Mouse (Mus musculus) limb, embryonic 13.5 days (tissue): Measurements from ENCODE around the gene Atp8a1. TPM values are rescaled to one million over a fixed set of nuclear protein-coding genes. Genes with fewer than 3 reads are reported as not detected.

Experiments
- ATAC-seq: fragments of 200-750 bp; cut with Nextera tagmentation; 2 replicates; pipeline ENCODE4 v1.8.0; 2017; ENCODE audit warnings: low read depth, moderate number of reproducible peaks, moderate TSS enrichment; ENCODE audit not compliant: low FRiP score
- H3K27ac ChIP-seq: fragments of 300-500 bp; sonication (generic); 2 replicates; pipeline ENCODE4 v1.5.1; 2015; ENCODE audit warnings: inconsistent platforms, mild to moderate bottlenecking, moderate library complexity
- H3K27me3 ChIP-seq: fragments of 300-500 bp; sonication (generic); 2 replicates; pipeline ENCODE4 v1.6.1; 2015; ENCODE audit warnings: mild to moderate bottlenecking, inconsistent platforms
- H3K36me3 ChIP-seq: fragments of 300-500 bp; sonication (generic); 2 replicates; pipeline ENCODE4 v1.6.1; 2015; ENCODE audit warnings: inconsistent platforms, mild to moderate bottlenecking, moderate library complexity
- H3K4me1 ChIP-seq: fragments of 300-500 bp; sonication (generic); 2 replicates; pipeline ENCODE4 v1.6.1; 2015; ENCODE audit warnings: inconsistent platforms
- H3K4me2 ChIP-seq: fragments of 300-500 bp; sonication (generic); replicated peaks from 2 replicates; pipeline ENCODE4 v1.6.1; 2015; ENCODE audit warnings: inconsistent platforms, mild to moderate bottlenecking, moderate library complexity
- H3K4me3 ChIP-seq: fragments of 300-500 bp; sonication (generic); 2 replicates; pipeline ENCODE4 v1.5.1; 2015; ENCODE audit warnings: moderate library complexity, mild to moderate bottlenecking, inconsistent platforms
- H3K9ac ChIP-seq: fragments of 300-500 bp; sonication (generic); 2 replicates; pipeline ENCODE4 v1.6.1; 2015; ENCODE audit warnings: mild to moderate bottlenecking, inconsistent platforms
- H3K9me3 ChIP-seq: fragments of 300-500 bp; sonication (generic); 2 replicates; pipeline ENCODE4 v1.6.1; 2016; ENCODE audit warnings: inconsistent platforms
- WGBS: fragments of 180-500 bp; shearing (Covaris S2); methylation state at CpG from one replicate; pipeline ENCODE4 v1.1.7; 2015; 5-methylcytosine and 5-hydroxymethylcytosine counted together
- polyA plus RNA-seq: library from polyadenylated mRNA; unstranded; fragments of >200 nt; fragmentation: Nextera tagmentation; extraction: Ambion mirVana; gene quantifications from 2 replicates; pipeline ENCODE4 v1.2.1, GENCODE M21; 2015

Atp8a1 gene
- polyA plus RNA-seq, 1 experiment from 2014 or later = 5.4 TPM

DNA sequence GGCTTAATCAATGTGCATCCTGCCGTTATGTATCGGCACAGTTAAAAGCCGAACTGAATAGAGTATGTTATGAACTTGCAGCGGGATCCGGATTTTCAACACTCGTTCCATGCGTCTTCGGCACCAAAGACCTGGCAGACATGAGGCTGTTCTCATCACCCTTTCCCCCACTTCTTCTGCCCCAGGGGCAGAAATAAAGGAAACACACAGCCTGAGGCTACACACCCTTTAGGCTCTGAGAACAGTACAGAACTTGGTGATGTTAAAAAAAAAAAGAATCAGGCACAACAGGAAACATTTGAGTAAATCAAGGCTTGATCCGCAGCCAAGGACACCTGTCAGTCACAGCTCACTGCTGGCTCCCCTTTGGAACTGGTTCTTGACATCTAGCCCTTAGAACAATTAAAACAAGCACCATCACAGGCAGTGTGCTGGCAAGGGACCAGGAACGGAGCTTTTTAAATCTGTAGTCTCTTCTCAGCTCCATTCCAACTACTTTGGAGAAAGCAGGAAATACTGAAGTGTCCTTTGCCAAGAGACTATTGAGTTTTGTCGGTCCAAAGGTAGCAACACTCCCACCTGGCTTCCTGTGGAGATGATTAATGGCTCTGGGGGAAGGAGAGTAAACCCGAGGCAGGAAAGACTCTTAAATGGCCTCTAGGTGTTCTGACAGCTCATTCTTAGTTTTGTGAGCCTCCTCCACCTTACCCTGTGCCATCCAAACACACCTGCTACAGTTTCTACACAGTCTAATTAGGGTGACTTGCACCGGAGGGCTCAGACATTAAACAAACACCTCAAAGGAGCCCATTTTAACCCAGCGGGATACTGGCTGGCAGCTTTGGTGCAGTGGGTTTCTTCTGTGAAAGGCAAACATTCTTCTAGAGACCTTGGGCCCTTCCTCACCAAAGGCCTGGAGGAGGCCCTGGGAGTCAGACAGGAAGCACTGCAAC, 50.0 kb downstream of the Atp8a1 start:
- H3K4me2 ChIP-seq = no peak overlapping the region
- WGBS = 66% methylated on average over 14 of the region's 14 CpGs
- ATAC-seq = peak; percentile 26; the same call in 1 of the 2 replicates
- no peak overlapping the region for H3K27ac ChIP-seq
- H3K9ac ChIP-seq = no peak overlapping the region
- H3K36me3 ChIP-seq = no peaks in the 10 kb centered on the region
- H3K27me3 ChIP-seq = no peaks in the 10 kb centered on the region
- H3K4me1 ChIP-seq = peaks cover 11% of the 10 kb centered on the region
- no peak overlapping the region for H3K4me3 ChIP-seq
- no peaks in the 10 kb centered on the region for H3K9me3 ChIP-seq

- peak; percentile 48; the same call in 1 of the 2 replicates for ATAC-seq
These were observed 53.0 kb downstream of the Atp8a1 start for GRCm38 (mm10) chr5:67794129-67794800.

GRCm38 (mm10) chr5:67782775-67783174, 64.5 kb downstream of the Atp8a1 start:
- no peak overlapping the region for H3K27ac ChIP-seq
- no peak overlapping the region for H3K9ac ChIP-seq

More at GRCm38 (mm10) chr5:67794129-67794800, 53.0 kb downstream of the Atp8a1 start:
- no peak overlapping the region for H3K4me3 ChIP-seq
- no peak overlapping the region for H3K27ac ChIP-seq
- no peaks in the 10 kb centered on the region for H3K27me3 ChIP-seq
- H3K9me3 ChIP-seq = no peaks in the 10 kb centered on the region
- no peak overlapping the region for H3K4me2 ChIP-seq
- peaks cover 11% of the 10 kb centered on the region for H3K4me1 ChIP-seq
- H3K36me3 ChIP-seq = no peaks in the 10 kb centered on the region
- 82% methylated on average over 10 of the region's 10 CpGs for WGBS
- no peak overlapping the region for H3K9ac ChIP-seq

GRCm38 (mm10) chr5:67778026-67778425, 69.2 kb downstream of the Atp8a1 start:
- Histone ChIP-seq H3K4me1 (0 out of 2 replicates have a peak, but pooled peaks cover 3% of the 10 kb centered on the region), H3K9me3 (no peaks in the 10 kb centered on the region), H3K4me2 (peak overlapping the region; percentile 64), H3K9ac (no peak overlapping the region), H3K4me3 (peak overlapping the region; percentile 40), H3K27me3 (no peaks in the 10 kb centered on the region), H3K27ac (no peak overlapping the region), H3K36me3 (no peaks in the 10 kb centered on the region)
- WGBS = 9% methylated on average over 8 of the region's 8 CpGs
- ATAC-seq = peak; percentile 87; the same call in 1 of the 2 replicates

More at GRCm38 (mm10) chr5:67782775-67783174, 64.5 kb downstream of the Atp8a1 start:
- Histone ChIP-seq H3K4me1 (0 out of 2 replicates have a peak, but pooled peaks cover under 1% of the 10 kb centered on the region), H3K27me3 (no peaks in the 10 kb centered on the region), H3K4me2 (no peak overlapping the region), H3K36me3 (no peaks in the 10 kb centered on the region), H3K9me3 (no peaks in the 10 kb centered on the region), H3K4me3 (no peak overlapping the region)
- WGBS = 81% methylated on average over 7 of the region's 7 CpGs
- ATAC-seq = no peak

DNA sequence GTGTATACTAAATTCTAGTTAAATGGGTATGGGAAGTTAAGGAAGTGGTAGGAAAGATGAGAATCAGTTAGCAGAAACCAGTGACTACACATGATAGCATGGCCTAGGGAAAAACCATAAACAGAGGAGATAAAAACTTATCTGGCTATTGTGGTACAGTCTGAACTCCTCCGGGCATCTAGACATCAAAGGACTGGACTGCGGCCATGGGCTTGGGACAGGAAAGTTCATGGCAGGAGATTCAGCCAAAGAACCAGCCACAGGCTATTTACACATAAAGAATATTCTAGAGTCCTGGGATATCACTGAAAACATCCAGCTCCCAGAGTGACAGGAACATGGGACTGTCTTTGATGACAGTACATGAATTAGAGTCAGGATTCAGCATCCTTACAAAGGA, 73.0 kb downstream of the Atp8a1 start:
- Histone ChIP-seq H3K27ac (no peak overlapping the region), H3K4me3 (no peak overlapping the region), H3K4me1 (0 out of 2 replicates have a peak, but pooled peaks cover 3% of the 10 kb centered on the region), H3K4me2 (no peak overlapping the region), H3K9me3 (no peaks in the 10 kb centered on the region), H3K9ac (no peak overlapping the region), H3K36me3 (no peaks in the 10 kb centered on the region), H3K27me3 (no peaks in the 10 kb centered on the region)
- no peak for ATAC-seq
- WGBS = 91% methylated on average over 2 of the region's 2 CpGs

DNA sequence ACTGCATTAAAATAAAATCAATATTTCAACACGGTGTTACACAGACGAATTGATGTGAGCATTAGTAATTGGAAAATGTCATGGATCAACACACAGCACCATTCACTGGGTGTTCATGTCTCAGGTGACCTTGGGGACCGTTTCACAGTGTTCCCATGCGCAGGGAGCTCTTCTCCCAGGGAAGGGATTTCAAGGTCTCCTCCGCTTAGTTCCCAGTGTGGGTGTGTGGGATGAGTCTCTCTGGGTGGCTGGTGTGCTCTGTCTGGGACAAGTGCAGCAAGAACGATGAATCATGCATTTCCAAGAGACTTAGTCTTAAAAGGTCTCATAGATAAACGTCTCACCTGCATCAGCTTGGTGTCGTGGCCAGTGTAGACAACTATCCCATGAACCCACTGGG, 78.5 kb downstream of the Atp8a1 start:
- H3K27ac ChIP-seq = no peak overlapping the region
- H3K27me3 ChIP-seq = no peaks in the 10 kb centered on the region
- no peak overlapping the region for H3K9ac ChIP-seq
- no peaks in the 10 kb centered on the region for H3K36me3 ChIP-seq
- no peak overlapping the region for H3K4me3 ChIP-seq
- no peaks in the 10 kb centered on the region for H3K9me3 ChIP-seq
- ATAC-seq = no peak
- no peaks in the 10 kb centered on the region for H3K4me1 ChIP-seq
- no peak overlapping the region for H3K4me2 ChIP-seq
- WGBS = 93% methylated on average over 8 of the region's 8 CpGs

DNA sequence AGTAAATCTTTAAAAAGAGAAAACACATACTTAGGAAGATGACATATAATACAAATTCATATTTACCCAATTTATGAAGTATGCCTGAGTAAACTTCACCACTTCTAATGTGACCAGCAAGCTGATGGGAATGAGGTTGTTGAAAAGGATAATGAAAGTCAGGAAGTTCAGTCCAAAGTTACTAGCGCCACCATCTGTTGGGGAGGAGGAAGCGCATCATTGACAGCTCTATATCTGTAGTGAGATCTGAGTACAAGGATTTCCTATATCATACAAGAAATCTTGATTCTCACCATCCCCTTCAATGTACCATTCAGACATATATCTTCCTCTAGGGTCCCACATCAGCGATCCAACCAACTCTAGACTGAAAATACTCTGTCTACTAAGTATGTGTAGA, 82.4 kb downstream of the Atp8a1 start:
- Histone ChIP-seq H3K4me2 (no peak overlapping the region), H3K9ac (no peak overlapping the region), H3K27ac (no peak overlapping the region), H3K4me1 (no peaks in the 10 kb centered on the region), H3K36me3 (no peaks in the 10 kb centered on the region), H3K27me3 (no peaks in the 10 kb centered on the region), H3K9me3 (no peaks in the 10 kb centered on the region), H3K4me3 (no peak overlapping the region)
- 91% methylated on average over 3 of the region's 3 CpGs for WGBS
- no peak for ATAC-seq

DNA sequence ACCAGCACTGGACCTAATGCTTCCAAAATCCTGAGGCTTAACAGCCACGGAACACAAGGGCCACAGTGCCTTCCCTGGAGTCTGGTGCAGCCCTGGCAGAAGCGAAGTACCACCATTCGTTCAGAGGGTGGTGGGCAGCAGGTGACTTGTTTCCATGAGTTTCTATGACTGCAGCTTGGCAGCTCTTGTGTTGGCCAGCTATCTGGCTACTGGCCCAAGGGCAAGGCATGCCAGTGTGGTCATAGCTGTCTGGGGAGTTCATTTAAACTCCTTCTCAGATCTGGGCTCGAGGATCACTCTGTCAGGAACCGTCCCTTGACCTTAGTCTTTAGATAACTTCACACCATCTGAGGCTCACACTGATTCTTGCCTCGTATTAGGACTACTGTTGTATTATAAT, 89.1 kb downstream of the Atp8a1 start:
- WGBS = 88% methylated on average over 6 of the region's 6 CpGs
- H3K27me3 ChIP-seq = no peaks in the 10 kb centered on the region
- ATAC-seq = no peak

DNA sequence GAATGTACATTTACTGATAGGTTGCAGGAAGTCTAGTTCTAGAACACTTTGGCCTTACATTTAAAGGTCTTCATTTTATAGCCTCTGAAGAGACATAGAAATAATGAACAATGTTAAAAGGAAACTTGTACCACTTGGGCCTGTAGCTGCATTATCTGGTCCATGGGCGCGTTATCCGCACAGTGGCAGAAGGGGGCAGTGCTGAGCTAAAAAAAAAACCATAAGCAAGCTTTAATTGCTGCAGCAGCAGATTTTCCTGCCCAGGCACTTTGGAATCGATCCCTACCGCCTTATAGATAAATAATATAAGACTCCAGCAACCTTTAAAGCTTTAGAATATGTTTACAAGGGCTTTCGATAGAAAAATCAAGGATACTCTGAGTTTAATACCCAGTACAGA, 91.1 kb downstream of the Atp8a1 start:
- 22% methylated on average over 6 of the region's 6 CpGs for WGBS
- Histone ChIP-seq H3K27ac (no peak overlapping the region), H3K9ac (no peak overlapping the region), H3K4me2 (no peak overlapping the region), H3K4me3 (no peak overlapping the region), H3K9me3 (no peaks in the 10 kb centered on the region), H3K27me3 (no peaks in the 10 kb centered on the region), H3K4me1 (no peaks in the 10 kb centered on the region), H3K36me3 (no peaks in the 10 kb centered on the region)
- no peak for ATAC-seq

More for the DNA sequence above, 89.1 kb downstream of the Atp8a1 start:
- no peaks in the 10 kb centered on the region for H3K9me3 ChIP-seq
- no peak overlapping the region for H3K4me3 ChIP-seq
- no peak overlapping the region for H3K27ac ChIP-seq
- no peaks in the 10 kb centered on the region for H3K4me1 ChIP-seq
- H3K9ac ChIP-seq = no peak overlapping the region
- no peak overlapping the region for H3K4me2 ChIP-seq
- H3K36me3 ChIP-seq = no peaks in the 10 kb centered on the region

DNA sequence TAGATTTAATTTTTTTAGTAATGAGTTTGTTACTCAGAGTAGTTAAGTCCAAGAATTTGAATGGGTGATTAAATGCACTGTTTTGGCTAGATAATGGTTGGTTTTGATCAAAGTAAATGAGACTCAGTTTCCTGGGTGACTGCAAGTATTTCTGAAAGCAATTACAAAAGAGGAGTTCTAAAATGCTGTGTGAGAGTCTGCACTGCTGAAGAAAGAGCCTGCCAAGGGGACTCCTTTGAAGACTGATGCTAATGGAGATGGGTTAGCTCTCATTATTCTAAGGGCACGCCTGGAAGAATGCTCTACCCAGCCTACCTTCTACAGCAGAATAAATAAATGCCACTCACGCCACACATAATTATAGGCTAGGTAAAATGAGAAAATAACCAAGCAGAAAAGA, 94.2 kb downstream of the Atp8a1 start:
- H3K27me3 ChIP-seq = no peaks in the 10 kb centered on the region
- H3K36me3 ChIP-seq = no peaks in the 10 kb centered on the region
- no peak for ATAC-seq
- no peak overlapping the region for H3K4me3 ChIP-seq
- no peaks in the 10 kb centered on the region for H3K4me1 ChIP-seq
- H3K27ac ChIP-seq = no peak overlapping the region
- H3K9me3 ChIP-seq = no peaks in the 10 kb centered on the region
- H3K4me2 ChIP-seq = no peak overlapping the region
- no peak overlapping the region for H3K9ac ChIP-seq
- 32% methylated on average over 2 of the region's 2 CpGs for WGBS

DNA sequence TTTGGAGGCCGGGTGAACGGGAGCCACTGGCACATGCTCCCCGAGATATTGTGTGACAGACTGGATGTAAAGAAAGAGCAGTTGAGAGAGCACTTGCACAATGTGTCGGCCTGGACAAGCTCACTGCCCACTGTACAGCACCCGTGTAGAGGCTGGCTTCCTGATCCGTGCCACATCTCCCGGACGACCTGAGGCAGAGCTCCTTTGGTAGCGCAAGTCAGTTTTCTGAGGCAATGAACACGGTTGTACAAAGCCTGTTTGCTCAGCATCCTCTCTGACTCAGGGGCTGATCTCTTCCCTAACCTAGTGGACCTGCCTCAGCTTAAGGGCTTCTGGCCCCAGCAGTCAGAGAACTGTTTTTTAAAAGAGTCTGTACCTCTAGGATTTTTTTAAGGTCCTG, 94.6 kb downstream of the Atp8a1 start:
- Histone ChIP-seq H3K9ac (no peak overlapping the region), H3K4me1 (no peaks in the 10 kb centered on the region), H3K9me3 (no peaks in the 10 kb centered on the region), H3K36me3 (no peaks in the 10 kb centered on the region), H3K27me3 (no peaks in the 10 kb centered on the region), H3K4me2 (no peak overlapping the region), H3K4me3 (no peak overlapping the region), H3K27ac (no peak overlapping the region)
- ATAC-seq = no peak
- 75% methylated on average over 10 of the region's 10 CpGs for WGBS

DNA sequence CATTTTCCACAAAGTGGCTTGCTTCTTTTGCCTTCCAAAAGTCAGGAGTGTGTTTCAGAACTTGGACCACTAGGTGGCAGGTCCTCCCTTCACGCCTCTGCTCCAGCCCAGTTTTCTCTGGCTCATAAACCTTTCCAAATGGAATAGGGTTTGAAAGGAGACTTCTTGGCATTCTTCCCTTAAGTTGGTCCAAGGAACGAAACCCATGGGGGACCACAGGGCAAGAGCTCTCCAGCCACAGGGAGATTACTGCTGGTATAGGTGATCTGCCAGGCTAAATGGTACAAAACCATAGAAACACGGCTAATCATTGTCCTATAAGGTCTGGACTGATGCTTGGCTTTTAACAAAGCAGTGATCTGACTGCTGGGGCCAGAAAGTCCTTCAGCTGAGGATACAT, 95.2 kb downstream of the Atp8a1 start:
- no peak overlapping the region for H3K27ac ChIP-seq
- peak; percentile 48; the same call in 1 of the 2 replicates for ATAC-seq
- 40% methylated on average over 3 of the region's 3 CpGs for WGBS

More for the DNA sequence above, 95.2 kb downstream of the Atp8a1 start:
- H3K4me1 ChIP-seq = no peaks in the 10 kb centered on the region
- H3K27me3 ChIP-seq = no peaks in the 10 kb centered on the region
- no peak overlapping the region for H3K4me3 ChIP-seq
- no peak overlapping the region for H3K4me2 ChIP-seq
- H3K9ac ChIP-seq = no peak overlapping the region
- H3K36me3 ChIP-seq = no peaks in the 10 kb centered on the region
- no peaks in the 10 kb centered on the region for H3K9me3 ChIP-seq
